Mouse (Mus musculus) MEL (cell line): Measurements from ENCODE around the gene Myo1g. TPM values are rescaled to one million over a fixed set of nuclear protein-coding genes. Genes with fewer than 3 reads are reported as not detected.

Source experiments
- DNase-seq: peaks from one replicate; pipeline ENCODE4 v3.0.0; 2011; ENCODE audit warnings: low read depth, low spot score
- H3K27ac ChIP-seq: 2 replicates; pipeline ENCODE4 v1.5.1; 2012; ENCODE audit warnings: low read depth, mild to moderate bottlenecking, control low read depth, low read length, moderate library complexity; ENCODE audit not compliant: control insufficient read depth
- H3K27me3 ChIP-seq, 2 experiments: fragments of 150-350 bp in 1 of 2; sonication (generic) in 1 of 2; 2 replicates each; pipeline ENCODE4 v1.6.1; 2012; ENCODE audit warnings: low read length in 2 of 2, mild to moderate bottlenecking in 2 of 2, improper control_type of control experiment in 1 of 2, moderate library complexity in 1 of 2; ENCODE audit not compliant: insufficient read depth in 2 of 2, control insufficient read depth in 1 of 2
- H3K36me3 ChIP-seq, 2 experiments: 2 replicates each; pipeline ENCODE4 v1.6.1; 2012 to 2014; ENCODE audit warnings: low read length in 2 of 2, improper control_type of control experiment in 1 of 2, inconsistent platforms in 1 of 2, mild to moderate bottlenecking in 1 of 2; ENCODE audit not compliant: insufficient read depth in 2 of 2, control insufficient read depth in 1 of 2
- H3K4me1 ChIP-seq, 2 experiments: fragments of 150-350 bp in 1 of 2; sonication (generic) in 1 of 2; 2 replicates each; pipeline ENCODE4 v1.6.1; 2012; ENCODE audit warnings: low read length in 2 of 2, improper control_type of control experiment in 1 of 2, mild to moderate bottlenecking in 1 of 2; ENCODE audit not compliant: insufficient read depth in 2 of 2, control insufficient read depth in 1 of 2
- H3K4me3 ChIP-seq, 2 experiments: fragments of 150-350 bp in 1 of 2; sonication (generic) in 1 of 2; 2 replicates each; pipeline ENCODE4 v1.5.1; 2012; ENCODE audit warnings: low read depth in 2 of 2, low read length in 2 of 2, mild to moderate bottlenecking in 2 of 2, moderate library complexity in 2 of 2, control low read depth in 1 of 2, improper control_type of control experiment in 1 of 2; ENCODE audit not compliant: control insufficient read depth in 1 of 2, insufficient read depth in 1 of 2
- H3K79me2 ChIP-seq: 2 replicates; pipeline ENCODE4 v1.6.1; 2012; ENCODE audit warnings: mild to moderate bottlenecking, low read length, moderate library complexity; ENCODE audit not compliant: control insufficient read depth, poor library complexity, insufficient read depth
- H3K9ac ChIP-seq: 2 replicates; pipeline ENCODE4 v1.6.1; 2012; ENCODE audit warnings: low read depth, mild to moderate bottlenecking, control low read depth, low read length, moderate library complexity; ENCODE audit not compliant: control insufficient read depth, poor library complexity, severe bottlenecking
- H3K9me3 ChIP-seq: fragments of 150-350 bp; sonication (generic); replicated peaks from 2 replicates; pipeline ENCODE4 v1.6.1; 2012; ENCODE audit warnings: mild to moderate bottlenecking, low read length, improper control_type of control experiment, moderate library complexity; ENCODE audit not compliant: insufficient read depth
- CHD1 ChIP-seq: IDR thresholded peaks from 2 replicates; pipeline ENCODE4 v1.6.1; 2012; ENCODE audit warnings: low read depth, mild to moderate bottlenecking, inconsistent platforms, low read length, improper control_type of control experiment
- EP300 ChIP-seq, 2 experiments: IDR thresholded peaks; 2 replicates each; pipeline ENCODE4 v1.6.1; 2011; ENCODE audit warnings: improper control_type of control experiment in 2 of 2, low read length in 2 of 2, low read depth in 1 of 2, mild to moderate bottlenecking in 1 of 2
- ETS1 ChIP-seq: IDR thresholded peaks from 2 replicates; pipeline ENCODE4 v1.6.1; 2012; ENCODE audit warnings: low read depth, mild to moderate bottlenecking, inconsistent platforms, low read length, improper control_type of control experiment, moderate library complexity
- GATA1 ChIP-seq: IDR thresholded peaks from 2 replicates; pipeline ENCODE4 v1.6.1; 2011; ENCODE audit warnings: low read depth, low read length, improper control_type of control experiment
- JUND ChIP-seq: IDR thresholded peaks from 2 replicates; pipeline ENCODE4 v1.6.1; 2011; ENCODE audit warnings: low read depth, mild to moderate bottlenecking, improper control_type of control experiment, low read length
- MAFK ChIP-seq: IDR thresholded peaks from 2 replicates; pipeline ENCODE4 v1.6.1; 2011; ENCODE audit warnings: low read depth, mild to moderate bottlenecking, low read length, improper control_type of control experiment, borderline replicate concordance
- MAZ ChIP-seq: IDR thresholded peaks from 2 replicates; pipeline ENCODE4 v1.6.1; 2012; ENCODE audit warnings: low read depth, mild to moderate bottlenecking, inconsistent platforms, low read length, improper control_type of control experiment
- MEF2A ChIP-seq: IDR thresholded peaks from 2 replicates; pipeline ENCODE4 v1.6.1; 2014; ENCODE audit warnings: low read depth, mild to moderate bottlenecking, inconsistent platforms, low read length, improper control_type of control experiment; ENCODE audit not compliant: poor library complexity, insufficient replicate concordance, severe bottlenecking; ENCODE audit errors: extremely low read depth
- MYB ChIP-seq: IDR thresholded peaks from 2 replicates; pipeline ENCODE4 v1.6.1; 2011; ENCODE audit warnings: mild to moderate bottlenecking, low read depth, low read length, improper control_type of control experiment
- SMC3 ChIP-seq: IDR thresholded peaks from 2 replicates; pipeline ENCODE4 v1.6.1; 2011; ENCODE audit warnings: low read depth, low read length, improper control_type of control experiment
- USF2 ChIP-seq, 2 experiments: IDR thresholded peaks; 2 replicates each; pipeline ENCODE4 v1.6.1; 2011 to 2012; ENCODE audit warnings: improper control_type of control experiment in 2 of 2, low read length in 2 of 2, borderline replicate concordance in 1 of 2, inconsistent platforms in 1 of 2, low read depth in 1 of 2, mild to moderate bottlenecking in 1 of 2; ENCODE audit not compliant: insufficient read depth in 1 of 2
- ZKSCAN1 ChIP-seq: IDR thresholded peaks from 2 replicates; pipeline ENCODE4 v1.6.1; 2012; ENCODE audit warnings: low read depth, mild to moderate bottlenecking, inconsistent platforms, low read length, improper control_type of control experiment, moderate library complexity
- ZNF384 ChIP-seq: IDR thresholded peaks from 2 replicates; pipeline ENCODE4 v1.6.1; 2012; ENCODE audit warnings: low read depth, mild to moderate bottlenecking, inconsistent platforms, low read length, improper control_type of control experiment
- polyA plus RNA-seq, 2 experiments: library from polyadenylated mRNA; stranded (reverse) in 1 of 2; unstranded in 1 of 2; fragments of >175 nt in 1 of 2; fragments of >200 nt in 1 of 2; gene quantifications; 2 replicates each; pipeline versions ENCODE4 v1.2.1 to v1.2.4; 2012; ENCODE audit warnings: low replicate concordance in 2 of 2, low read depth in 1 of 2; ENCODE audit not compliant: insufficient read length in 2 of 2, insufficient read depth in 1 of 2, missing spikeins in 1 of 2
- total RNA-seq: library from RNA; depleted of rRNA; stranded (reverse); fragments of 300-350 nt; gene quantifications from 2 replicates; pipeline ENCODE4 v1.2.3, GENCODE M21; 2012

The Myo1g gene
- total and polyA plus RNA-seq, 3 experiments = 19.4 to 33.3 TPM; not detected in 1

- H3K36me3 ChIP-seq = peaks cover 2 to 57% of the 10 kb centered on the region in 2 experiments
- H3K4me3 ChIP-seq = no peak overlapping the region
- no peaks in the 10 kb centered on the region for H3K27me3 ChIP-seq
- no peak for DNase-seq
- H3K4me1 ChIP-seq = peaks cover 55 to 56% of the 10 kb centered on the region in 2 experiments
- peak overlapping the region; percentile 54 for H3K27ac ChIP-seq
- H3K9me3 ChIP-seq = no peaks in the 10 kb centered on the region
- H3K9ac ChIP-seq = no peak overlapping the region
- peaks cover 59% of the 10 kb centered on the region for H3K79me2 ChIP-seq
- TF ChIP-seq EP300 (IDR thresholded peaks at IDR 0.05; ENCODE audit: low read depth in 1 of 2, low read length in 2 of 2) = peak; percentile 62 to 82; a peak in 3 of 4 replicates
- TF ChIP-seq MAZ = no peak
- no peak for TF ChIP-seq MEF2A
- TF ChIP-seq ZNF384 = 0 out of 2 replicates have a peak, but pooled peaks have one; percentile 13
- TF ChIP-seq MYB = peak; percentile 58; the same call in 1 of the 2 replicates
- TF ChIP-seq GATA1 = peak; percentile 83
- no peak for TF ChIP-seq SMC3
- TF ChIP-seq, all 39 proteins: peak for 4
Measured at GRCm38 (mm10) chr11:6563201-6563600, 42.4 kb upstream of the Myo1g start.

GRCm38 (mm10) chr11:6562359-6562758, 41.6 kb upstream of the Myo1g start:
- Histone ChIP-seq H3K9me3 (no peaks in the 10 kb centered on the region), H3K79me2 (peaks cover 62% of the 10 kb centered on the region), H3K27me3 (no peaks in the 10 kb centered on the region), H3K27ac (peak overlapping the region; percentile 35), H3K4me3 (no peak overlapping the region; a peak in 2 of 4 replicates), H3K4me1 (peaks cover 52 to 55% of the 10 kb centered on the region in 2 experiments), H3K9ac (peak overlapping the region; percentile 0; the same call in 1 of the 2 replicates), H3K36me3 (peaks cover 2 to 55% of the 10 kb centered on the region in 2 experiments)
- 0 out of 2 replicates have a peak, but pooled peaks have one; percentile 29 for TF ChIP-seq CHD1
- no peak for TF ChIP-seq MEF2A
- no peak for DNase-seq

- H3K4me1 ChIP-seq = peaks cover 48 to 52% of the 10 kb centered on the region in 2 experiments
- H3K9me3 ChIP-seq = no peaks in the 10 kb centered on the region
- H3K9ac ChIP-seq = peak overlapping the region; percentile 45
- TF ChIP-seq MAFK (no peak), ZKSCAN1 (no peak), MAZ (no peak), USF2 (IDR thresholded peaks at IDR 0.05; ENCODE audit: borderline replicate concordance in 1 of 2, insufficient read depth in 1 of 2, low read depth in 1 of 2, low read length in 2 of 2) (no peak), ETS1 (no peak), JUND (no peak)
- no peak for DNase-seq
- H3K27me3 ChIP-seq = no peaks in the 10 kb centered on the region
- H3K4me3 ChIP-seq = peak overlapping the region; percentile 28 to 29; a peak in 3 of 4 replicates
- peaks cover 2 to 54% of the 10 kb centered on the region in 2 experiments for H3K36me3 ChIP-seq
- peaks cover 63% of the 10 kb centered on the region for H3K79me2 ChIP-seq
- peak overlapping the region; percentile 74 for H3K27ac ChIP-seq
Measured at GRCm38 (mm10) chr11:6561474-6561873, 40.7 kb upstream of the Myo1g start.
